In the genomic region with DNA sequence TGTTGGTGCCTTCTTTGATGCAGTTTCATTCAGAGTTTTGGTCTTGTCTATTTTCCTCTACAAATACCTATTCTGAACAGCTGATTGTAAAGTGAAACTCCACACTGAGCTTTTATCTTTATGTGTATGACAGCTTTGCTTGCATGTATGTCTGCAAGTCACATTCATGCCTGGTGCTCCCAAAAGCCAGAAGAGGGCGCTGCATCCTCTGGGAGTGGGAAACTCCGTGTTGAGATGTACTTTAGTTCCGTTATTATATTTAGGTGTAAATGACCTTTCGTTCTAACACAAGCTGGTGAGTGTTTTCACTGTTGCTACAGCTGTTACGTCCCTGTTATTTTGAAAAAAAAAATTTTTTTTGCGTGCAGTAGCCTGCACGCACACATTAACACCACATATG, we compare ENCODE assay signal across 9 mouse cellular contexts. TPM values are rescaled to one million over a fixed set of nuclear protein-coding genes. Genes with fewer than 3 reads are reported as not detected.
A peak's percentile ranks its signal among the peaks of the same experiment; 100 is the strongest.
DNase-seq lines count a peak whose midpoint lies in the region; ATAC-seq and TF ChIP-seq lines count a peak whose summit lies in the region.
"Had no signal": no experiment of that assay in that cellular context is flagged by ENCODE, and none has a peak within 500 bp of the region (broad histone marks: within the 10 kb centered on the region; RNA-seq: fewer than 3 reads in every experiment).

No protein-coding gene starts in this region.

- H3K9ac ChIP-seq in hindbrain, postnatal 0 days (replicated peaks; ENCODE audit: low read length) = no peak overlapping the region
- H3K9ac ChIP-seq: limb, embryonic 15.5 days had no signal

- H3K27ac ChIP-seq in hindbrain, postnatal 0 days = no peak overlapping the region
- no peak overlapping the region for H3K27ac ChIP-seq in hindbrain, embryonic 10.5 days
- H3K27ac ChIP-seq in spleen, adult 2 months (ENCODE audit: insufficient read depth, low read length) = no peak overlapping the region
- H3K27ac ChIP-seq in limb, embryonic 10.5 days = no peak overlapping the region
- H3K27ac ChIP-seq: limb, embryonic 15.5 days had no signal

- H3K4me2 ChIP-seq in hindbrain, postnatal 0 days (ENCODE audit: low read depth, low read length) = no peak overlapping the region
- H3K4me2 ChIP-seq: limb, embryonic 15.5 days had no signal

- H3K27me3 ChIP-seq in hindbrain, postnatal 0 days (ENCODE audit: insufficient read depth, low read length) = no peaks in the 10 kb centered on the region
- no peaks in the 10 kb centered on the region; the same call in 1 of the 2 replicates for H3K27me3 ChIP-seq in hindbrain, embryonic 10.5 days (ENCODE audit: insufficient read depth, poor library complexity, severe bottlenecking)
- no peaks in the 10 kb centered on the region for H3K27me3 ChIP-seq in spleen, adult 2 months (ENCODE audit: control insufficient read depth, insufficient read depth, low read length)
- no peaks in the 10 kb centered on the region for H3K27me3 ChIP-seq in limb, embryonic 10.5 days (ENCODE audit: low read depth, poor library complexity, severe bottlenecking)
- H3K27me3 ChIP-seq: limb, embryonic 15.5 days had no signal

- DNase-seq in hindbrain, postnatal 0 days (ENCODE audit: low spot score) = peak; percentile 77
- DNase-seq in hindbrain, embryonic 10.5 days (ENCODE audit: low spot score) = no peak
- DNase-seq in spleen, adult 2 months (ENCODE audit: low read depth in 1 of 2, low spot score in 2 of 2) = no peak
- DNase-seq in spleen, adult 12 weeks (ENCODE audit: low spot score) = no peak
- peak; percentile 52 to 62 for DNase-seq in adrenal gland, postnatal 36 days
- peak; percentile 35 for DNase-seq in limb, embryonic 10.5 days (ENCODE audit: low spot score)
- peak; percentile 74 for DNase-seq in testis, postnatal 10 days (ENCODE audit: low spot score)
- DNase-seq in urinary bladder, postnatal 25 days (ENCODE audit: low spot score) = no peak

- no peak for TF ChIP-seq POLR2A in spleen, adult 2 months (IDR thresholded peaks at IDR 0.05; ENCODE audit: low read depth, low read length)

- no peaks in the 10 kb centered on the region for H3K4me1 ChIP-seq in hindbrain, postnatal 0 days (ENCODE audit: insufficient read depth, low read length)
- H3K4me1 ChIP-seq in hindbrain, embryonic 10.5 days (replicated peaks) = no peaks in the 10 kb centered on the region; the same call in 1 of the 2 replicates
- H3K4me1 ChIP-seq in spleen, adult 2 months (ENCODE audit: control insufficient read depth, insufficient read depth, insufficient read length) = no peaks in the 10 kb centered on the region
- H3K4me1 ChIP-seq in limb, embryonic 10.5 days = 0 out of 2 replicates have a peak, but pooled peaks cover 5% of the 10 kb centered on the region

- ATAC-seq in hindbrain, postnatal 0 days = no peak

- H3K9me3 ChIP-seq in hindbrain, postnatal 0 days (ENCODE audit: low read length) = no peaks in the 10 kb centered on the region
- no peaks in the 10 kb centered on the region for H3K9me3 ChIP-seq in hindbrain, embryonic 10.5 days
- H3K9me3 ChIP-seq in limb, embryonic 10.5 days (replicated peaks) = no peaks in the 10 kb centered on the region
- H3K9me3 ChIP-seq: limb, embryonic 15.5 days had no signal

- 53% methylated on average over 7 of the region's 7 CpGs for WGBS in hindbrain, postnatal 0 days
- WGBS in hindbrain, embryonic 10.5 days = 58% methylated on average over 7 of the region's 7 CpGs
- 58% methylated on average over 7 of the region's 7 CpGs for WGBS in spleen, adult 2 months
- WGBS in limb, embryonic 10.5 days = 58% methylated on average over 7 of the region's 7 CpGs

- no peak overlapping the region for H3K4me3 ChIP-seq in hindbrain, postnatal 0 days (ENCODE audit: low read length)
- H3K4me3 ChIP-seq in hindbrain, embryonic 10.5 days = no peak overlapping the region
- no peak overlapping the region for H3K4me3 ChIP-seq in spleen, adult 2 months (ENCODE audit: extremely low read depth, insufficient read depth, insufficient read length)
- no peak overlapping the region for H3K4me3 ChIP-seq in limb, embryonic 10.5 days
- H3K4me3 ChIP-seq: limb, embryonic 15.5 days had no signal

- TF ChIP-seq CTCF in hindbrain, postnatal 0 days (IDR thresholded peaks at IDR 0.05; ENCODE audit: low read depth) = peak; percentile 72
- TF ChIP-seq CTCF in spleen, adult 2 months (IDR thresholded peaks at IDR 0.05; ENCODE audit: extremely low read depth, insufficient read depth, insufficient read length, insufficient replicate concordance) = peak; percentile 20; the same call in 1 of the 2 replicates

- H3K36me3 ChIP-seq in hindbrain, postnatal 0 days (ENCODE audit: insufficient read depth, low read length) = no peaks in the 10 kb centered on the region
- no peaks in the 10 kb centered on the region for H3K36me3 ChIP-seq in hindbrain, embryonic 10.5 days
- no peaks in the 10 kb centered on the region for H3K36me3 ChIP-seq in spleen, adult 2 months (ENCODE audit: control insufficient read depth, insufficient read depth, low read length)
- H3K36me3 ChIP-seq in limb, embryonic 10.5 days = no peaks in the 10 kb centered on the region
- H3K36me3 ChIP-seq: limb, embryonic 15.5 days had no signal

RNA-seq across cellular contexts. Expression of a gene that starts 48.1 kb away (rescaled TPM):
- 21.7 and 24.9 TPM in 2 replicates for total RNA-seq in hindbrain, postnatal 0 days (2014; rRNA removed)
- polyA plus RNA-seq in hindbrain, postnatal 0 days (2015; fragmentation: Nextera tagmentation; extraction: Ambion mirVana) = 16.3 and 16.9 TPM in 2 replicates
- polyA plus RNA-seq in hindbrain, embryonic 10.5 days (2016; fragmentation: Nextera tagmentation; extraction: Ambion mirVana) = 13.9 and 17.4 TPM in 2 replicates
- polyA plus RNA-seq in spleen, adult 2 months (2012; rRNA removed) = 14.1 and 15.3 TPM in 2 replicates
- 10 to 100 TPM; 40.9 to 47.2 TPM for total RNA-seq in adrenal gland, postnatal 36 days (2021)
- polyA plus RNA-seq in limb, embryonic 10.5 days (2016; fragmentation: Nextera tagmentation; extraction: Ambion mirVana) = 12.6 and 12.9 TPM in 2 replicates

Comparison
In these comparisons a context has a peak if more than half of its experiments do, and no peak if none do; other contexts are left out.
1. DNase-seq: peak in hindbrain, postnatal 0 days (single experiment), adrenal gland, postnatal 36 days (2 of 2), limb, embryonic 10.5 days (single experiment) and testis, postnatal 10 days (single experiment); none in hindbrain, embryonic 10.5 days (single experiment), spleen, adult 2 months (0 of 2), spleen, adult 12 weeks (single experiment) and urinary bladder, postnatal 25 days (single experiment).